Mouse (Mus musculus) forebrain, embryonic 15.5 days (tissue): ENCODE results near the gene Fgfr2. TPM values are rescaled to one million over a fixed set of nuclear protein-coding genes. Genes with fewer than 3 reads are reported as not detected.
A peak's percentile ranks its signal among the peaks of the same experiment; 100 is the strongest.

Experiments
- ATAC-seq: fragments of 200-750 bp; cut with Nextera tagmentation; replicated peaks from 2 replicates; pipeline ENCODE4 v1.8.0; 2017; ENCODE audit warnings: mild to moderate bottlenecking, moderate TSS enrichment, moderate library complexity
- H3K27ac ChIP-seq: fragments of 300-500 bp; sonication (generic); replicated peaks from 2 replicates; pipeline ENCODE4 v1.5.1; 2015; ENCODE audit warnings: mild to moderate bottlenecking, inconsistent platforms
- H3K27me3 ChIP-seq: fragments of 300-500 bp; sonication (generic); 2 replicates; pipeline ENCODE4 v1.6.1; 2015; ENCODE audit warnings: inconsistent platforms
- H3K36me3 ChIP-seq: fragments of 300-500 bp; sonication (generic); 2 replicates; pipeline ENCODE4 v1.6.1; 2015; ENCODE audit warnings: mild to moderate bottlenecking, inconsistent platforms
- H3K4me1 ChIP-seq: fragments of 300-500 bp; sonication (generic); 2 replicates; pipeline ENCODE4 v1.6.1; 2015; ENCODE audit warnings: inconsistent platforms
- H3K4me2 ChIP-seq: fragments of 300-500 bp; sonication (generic); replicated peaks from 2 replicates; pipeline ENCODE4 v1.6.1; 2015; ENCODE audit warnings: mild to moderate bottlenecking, inconsistent platforms
- H3K4me3 ChIP-seq: fragments of 300-500 bp; sonication (generic); 2 replicates; pipeline ENCODE4 v1.5.1; 2015; ENCODE audit warnings: mild to moderate bottlenecking, inconsistent platforms
- H3K9ac ChIP-seq: fragments of 300-500 bp; sonication (generic); replicated peaks from 2 replicates; pipeline ENCODE4 v1.6.1; 2015; ENCODE audit warnings: mild to moderate bottlenecking, inconsistent platforms
- H3K9me3 ChIP-seq: fragments of 300-500 bp; sonication (generic); 2 replicates; pipeline ENCODE4 v1.6.1; 2016; ENCODE audit warnings: inconsistent platforms
- WGBS: fragments of 180-500 bp; shearing (Covaris S2); methylation state at CpG from one replicate; pipeline ENCODE4 v1.1.7; 2015; ENCODE audit warnings: mixed read lengths; 5-methylcytosine and 5-hydroxymethylcytosine counted together
- polyA plus RNA-seq: library from polyadenylated mRNA; unstranded; fragments of >200 nt; fragmentation: Nextera tagmentation; extraction: Ambion mirVana; gene quantifications from 2 replicates; pipeline ENCODE4 v1.2.1, GENCODE M21; 2015

The Fgfr2 gene
- polyA plus RNA-seq, 1 experiment from 2014 or later = 48.1 TPM

DNA sequence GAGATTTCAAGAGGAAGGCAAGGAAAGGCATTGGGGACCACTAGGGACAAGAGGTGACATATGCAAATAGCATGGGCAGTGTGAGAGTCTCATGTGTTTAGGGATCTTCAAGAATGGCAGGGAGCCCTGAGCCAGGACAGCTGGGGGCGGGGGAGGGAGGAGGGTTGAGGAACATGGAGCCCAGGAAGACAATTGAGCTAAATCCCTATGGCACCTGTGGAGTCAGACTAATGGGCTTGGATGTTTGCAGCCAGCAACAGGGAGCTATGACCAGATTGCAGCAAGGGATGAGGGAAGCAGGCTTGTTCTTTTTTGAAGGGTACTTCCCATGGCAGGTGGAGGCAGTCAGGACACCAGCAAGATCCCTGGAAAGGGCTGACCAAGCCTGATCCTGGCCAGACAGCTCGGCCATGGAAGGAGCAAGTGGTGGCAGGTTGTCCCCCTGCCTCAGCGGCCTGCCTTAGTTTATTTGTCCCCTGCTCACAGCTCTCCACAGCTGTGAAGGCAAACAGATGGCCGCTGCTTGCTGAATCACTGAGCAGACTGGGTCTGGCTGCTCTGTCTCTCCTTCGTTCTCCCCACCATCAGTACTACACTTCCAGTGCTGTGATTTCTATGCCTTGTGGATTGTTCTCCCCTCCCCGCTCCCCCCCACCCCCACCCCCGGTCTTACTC, 737.6 kb downstream of the Fgfr2 start:
- Histone ChIP-seq H3K4me3 (no peak overlapping the region), H3K36me3 (no peaks in the 10 kb centered on the region), H3K4me1 (peaks cover 20% of the 10 kb centered on the region), H3K4me2 (no peak overlapping the region), H3K9ac (no peak overlapping the region), H3K9me3 (no peaks in the 10 kb centered on the region), H3K27me3 (no peaks in the 10 kb centered on the region), H3K27ac (no peak overlapping the region)
- ATAC-seq = peak; percentile 69
- 17% methylated on average over 7 of the region's 7 CpGs for WGBS

DNA sequence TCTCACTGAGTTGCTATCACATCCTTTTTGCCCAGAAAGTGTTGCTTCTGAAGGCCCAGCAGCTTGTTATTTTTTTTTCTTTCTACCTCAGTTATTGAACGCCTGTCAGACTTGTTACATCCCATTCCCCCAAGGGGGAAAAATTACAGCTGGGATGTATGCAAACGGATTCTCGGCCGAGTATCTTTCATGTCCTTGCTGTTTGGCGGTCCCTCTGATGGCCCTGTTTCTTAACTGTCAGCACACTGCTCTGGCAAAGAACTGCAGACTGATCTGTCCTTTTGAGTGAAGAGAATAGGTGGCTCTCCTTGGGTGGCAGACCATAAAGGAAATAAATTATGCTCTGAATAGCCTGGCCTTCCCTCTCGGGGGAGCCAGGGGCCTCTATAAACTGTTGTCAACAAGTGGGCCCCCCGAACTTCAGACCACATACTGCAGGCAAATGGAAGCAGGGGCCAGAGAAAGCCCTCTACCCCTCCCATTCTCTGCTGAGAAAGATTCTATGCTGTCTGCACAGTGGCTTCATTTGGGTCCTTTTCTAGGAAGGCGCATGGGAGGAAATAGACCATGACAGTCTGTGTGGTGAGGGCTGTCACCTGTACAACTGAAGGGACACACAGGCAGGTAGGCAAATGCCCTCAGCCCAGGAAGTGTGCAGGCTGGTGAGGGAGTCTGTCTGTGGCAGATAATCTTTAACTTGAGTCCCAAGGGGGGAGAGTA, 738.3 kb downstream of the Fgfr2 start:
- Histone ChIP-seq H3K27ac (no peak overlapping the region), H3K36me3 (no peaks in the 10 kb centered on the region), H3K4me1 (peaks cover 20% of the 10 kb centered on the region), H3K4me2 (no peak overlapping the region), H3K4me3 (no peak overlapping the region), H3K9me3 (no peaks in the 10 kb centered on the region), H3K27me3 (no peaks in the 10 kb centered on the region), H3K9ac (no peak overlapping the region)
- no peak for ATAC-seq
- 10% methylated on average over 8 of the region's 8 CpGs for WGBS

- no peak overlapping the region for H3K9ac ChIP-seq
- no peak for ATAC-seq
- H3K9me3 ChIP-seq = no peaks in the 10 kb centered on the region
- no peak overlapping the region for H3K4me3 ChIP-seq
- peaks cover 14% of the 10 kb centered on the region for H3K4me1 ChIP-seq
- H3K36me3 ChIP-seq = no peaks in the 10 kb centered on the region
- H3K4me2 ChIP-seq = no peak overlapping the region
- 48% methylated on average over 1 of the region's 1 CpGs for WGBS
- H3K27ac ChIP-seq = no peak overlapping the region
- H3K27me3 ChIP-seq = no peaks in the 10 kb centered on the region
Measured at GRCm38 (mm10) chr7:132380634-132381336, 742.4 kb downstream of the Fgfr2 start.

DNA sequence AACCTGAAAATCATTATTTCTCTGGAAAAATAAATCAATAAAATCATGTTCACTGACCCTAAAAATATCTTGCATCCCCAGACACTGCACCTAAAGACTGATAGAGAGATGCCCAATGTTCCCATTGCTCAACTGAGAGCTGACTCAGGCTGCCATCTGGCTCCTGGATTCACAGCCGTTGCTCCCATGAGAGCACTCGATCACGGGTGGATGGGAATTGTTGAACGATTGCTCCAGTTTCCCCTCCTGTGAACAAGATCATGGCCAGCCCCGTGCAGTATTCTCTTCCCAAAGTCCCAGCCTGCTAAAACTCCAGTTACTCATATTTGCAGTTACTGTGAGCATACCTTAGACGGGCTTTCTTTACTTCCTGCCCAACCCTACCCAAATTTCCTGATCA, 745.2 kb downstream of the Fgfr2 start:
- no peak for ATAC-seq
- Histone ChIP-seq H3K9ac (no peak overlapping the region), H3K27me3 (no peaks in the 10 kb centered on the region), H3K9me3 (no peaks in the 10 kb centered on the region), H3K27ac (no peak overlapping the region), H3K36me3 (no peaks in the 10 kb centered on the region), H3K4me1 (peaks cover 8% of the 10 kb centered on the region), H3K4me2 (no peak overlapping the region), H3K4me3 (no peak overlapping the region)
- 79% methylated on average over 6 of the region's 6 CpGs for WGBS

GRCm38 (mm10) chr7:132373594-132374378, 749.4 kb downstream of the Fgfr2 start:
- Histone ChIP-seq H3K9ac (no peak overlapping the region), H3K36me3 (no peaks in the 10 kb centered on the region), H3K4me2 (no peak overlapping the region), H3K27me3 (no peaks in the 10 kb centered on the region), H3K9me3 (no peaks in the 10 kb centered on the region), H3K4me3 (no peak overlapping the region), H3K4me1 (peaks cover 27% of the 10 kb centered on the region), H3K27ac (peak overlapping the region; percentile 82)
- ATAC-seq = 0 out of 2 replicates have a peak, but pooled peaks have one; percentile 43
- 66% methylated on average over 10 of the region's 10 CpGs for WGBS

DNA sequence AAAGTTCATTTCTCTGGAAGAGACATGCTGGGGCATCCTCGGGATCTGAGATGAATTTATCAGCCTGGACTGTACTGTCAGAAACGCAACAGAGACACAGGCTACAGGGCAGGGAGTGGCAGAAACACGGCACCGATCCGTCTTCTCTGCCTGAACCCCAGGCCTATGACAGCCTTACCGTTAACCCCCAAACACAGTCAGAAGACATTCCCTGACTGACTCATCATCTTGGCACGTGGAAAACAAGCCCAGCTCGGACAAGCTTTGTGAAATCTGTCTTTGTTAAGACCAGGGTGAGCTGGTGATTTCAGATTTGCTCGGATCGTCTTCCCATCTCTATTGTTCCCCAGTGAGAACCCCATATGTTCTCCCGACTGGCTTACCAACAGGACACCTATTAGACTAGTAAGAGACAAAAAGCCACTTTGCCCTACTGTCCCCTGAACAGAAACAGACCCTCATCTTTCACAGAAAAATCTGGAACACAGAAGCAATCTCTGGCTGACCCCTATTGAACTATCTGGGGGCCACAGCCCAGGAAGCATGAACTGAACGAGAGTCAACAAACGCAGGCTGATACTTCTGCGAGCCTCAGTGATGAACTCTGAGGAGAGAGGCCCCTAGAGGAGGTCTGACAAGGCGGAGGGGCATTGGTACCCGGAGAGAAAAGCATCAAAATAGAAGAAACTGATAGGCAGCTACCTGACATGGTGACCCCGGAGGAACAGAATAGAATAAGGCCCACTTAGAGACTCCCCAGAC, 750.2 kb downstream of the Fgfr2 start:
- peak; percentile 42; the same call in 1 of the 2 replicates for ATAC-seq
- Histone ChIP-seq H3K9ac (no peak overlapping the region), H3K4me2 (no peak overlapping the region), H3K36me3 (no peaks in the 10 kb centered on the region), H3K27ac (peak overlapping the region; percentile 82), H3K4me3 (no peak overlapping the region), H3K4me1 (peaks cover 27% of the 10 kb centered on the region), H3K9me3 (no peaks in the 10 kb centered on the region), H3K27me3 (no peaks in the 10 kb centered on the region)
- WGBS = 40% methylated on average over 17 of the region's 17 CpGs

DNA sequence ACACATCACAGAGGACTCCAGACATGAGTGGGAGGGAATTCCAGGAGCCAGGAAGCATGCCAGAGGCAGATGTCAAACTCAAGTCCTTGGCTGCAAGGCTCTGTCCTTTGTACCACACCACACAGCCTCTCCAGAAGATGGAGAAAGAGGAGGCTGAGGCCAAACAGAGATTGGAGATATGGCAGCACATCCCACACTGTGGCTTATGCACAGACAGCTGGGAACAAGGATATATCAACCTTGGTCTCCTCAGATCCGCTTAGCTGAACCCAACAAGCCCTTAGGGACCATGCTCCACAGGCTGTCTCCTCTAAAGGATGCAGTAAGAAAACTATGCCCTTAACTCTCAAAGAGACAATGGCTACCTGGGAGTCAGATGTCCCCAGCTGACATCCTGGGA, 751.3 kb downstream of the Fgfr2 start:
- Histone ChIP-seq H3K4me1 (peaks cover 27% of the 10 kb centered on the region), H3K9ac (no peak overlapping the region), H3K36me3 (no peaks in the 10 kb centered on the region), H3K4me2 (no peak overlapping the region), H3K4me3 (no peak overlapping the region), H3K27ac (peak overlapping the region; percentile 82), H3K9me3 (no peaks in the 10 kb centered on the region), H3K27me3 (no peaks in the 10 kb centered on the region)
- 86% methylated on average over 1 of the region's 1 CpGs for WGBS
- no peak for ATAC-seq

GRCm38 (mm10) chr7:132369784-132370183, 753.4 kb downstream of the Fgfr2 start:
- peaks cover 27% of the 10 kb centered on the region for H3K4me1 ChIP-seq
- no peak overlapping the region for H3K4me2 ChIP-seq
- no peak overlapping the region for H3K27ac ChIP-seq
- ATAC-seq = no peak
- H3K9me3 ChIP-seq = no peaks in the 10 kb centered on the region
- H3K36me3 ChIP-seq = no peaks in the 10 kb centered on the region
- H3K27me3 ChIP-seq = no peaks in the 10 kb centered on the region
- no peak overlapping the region for H3K9ac ChIP-seq
- H3K4me3 ChIP-seq = no peak overlapping the region
- whole genome bisulfite sequencing = 75% methylated on average over 2 of the region's 2 CpGs

GRCm38 (mm10) chr7:132368859-132369258, 754.3 kb downstream of the Fgfr2 start:
- WGBS = 73% methylated on average over 6 of the region's 6 CpGs
- H3K27ac ChIP-seq = peak overlapping the region; percentile 31
- no peaks in the 10 kb centered on the region for H3K9me3 ChIP-seq
- no peak for ATAC-seq
- no peak overlapping the region for H3K4me2 ChIP-seq
- H3K4me3 ChIP-seq = no peak overlapping the region
- no peaks in the 10 kb centered on the region for H3K27me3 ChIP-seq
- H3K9ac ChIP-seq = no peak overlapping the region
- H3K36me3 ChIP-seq = no peaks in the 10 kb centered on the region
- H3K4me1 ChIP-seq = peaks cover 27% of the 10 kb centered on the region

- ATAC-seq = no peak
- WGBS = 89% methylated on average over 3 of the region's 3 CpGs
- Histone ChIP-seq H3K4me1 (peaks cover 13% of the 10 kb centered on the region; the same call in 1 of the 2 replicates), H3K27me3 (no peaks in the 10 kb centered on the region), H3K9me3 (no peaks in the 10 kb centered on the region), H3K4me2 (no peak overlapping the region), H3K9ac (no peak overlapping the region), H3K4me3 (no peak overlapping the region), H3K36me3 (no peaks in the 10 kb centered on the region), H3K27ac (no peak overlapping the region)
Measured at GRCm38 (mm10) chr7:132367344-132367743, 755.8 kb downstream of the Fgfr2 start.

DNA sequence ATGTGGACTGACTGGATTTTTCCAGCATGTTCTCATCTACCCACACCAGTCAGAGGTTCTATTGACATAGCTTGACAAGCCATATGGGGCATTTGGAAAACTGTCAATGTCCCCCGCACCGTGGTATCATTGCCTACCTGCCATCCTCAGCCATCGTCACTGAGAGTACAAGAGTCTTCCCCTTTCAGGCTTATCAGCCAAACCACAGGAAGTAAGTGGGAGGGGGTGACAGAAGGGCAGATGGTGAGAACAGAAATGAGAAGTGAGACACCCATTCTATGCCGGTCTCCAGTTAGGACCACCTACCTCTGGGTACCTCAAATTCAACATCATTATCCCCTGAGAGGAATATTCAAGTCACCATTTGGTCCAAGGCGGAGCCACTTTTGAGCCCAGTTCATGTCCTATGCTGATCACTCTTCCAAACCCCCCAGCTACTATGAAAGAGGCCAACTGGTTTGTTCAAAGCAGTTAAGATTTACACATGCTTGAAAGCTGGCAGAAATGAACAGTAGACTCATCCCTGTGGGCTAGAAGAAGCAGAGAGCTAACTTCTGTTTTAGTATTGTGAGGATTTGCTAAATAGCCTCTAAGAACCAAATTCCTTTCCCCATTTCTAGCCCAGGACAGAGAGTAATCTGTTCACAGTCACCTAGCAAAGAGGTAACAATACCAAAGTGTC, 757.3 kb downstream of the Fgfr2 start:
- 88% methylated on average over 5 of the region's 5 CpGs for WGBS
- H3K27me3 ChIP-seq = no peaks in the 10 kb centered on the region
- H3K27ac ChIP-seq = no peak overlapping the region
- H3K4me1 ChIP-seq = peaks cover 9% of the 10 kb centered on the region; the same call in 1 of the 2 replicates
- no peaks in the 10 kb centered on the region for H3K36me3 ChIP-seq
- no peaks in the 10 kb centered on the region for H3K9me3 ChIP-seq
- no peak overlapping the region for H3K9ac ChIP-seq
- no peak overlapping the region for H3K4me2 ChIP-seq
- H3K4me3 ChIP-seq = no peak overlapping the region
- ATAC-seq = no peak
